Mouse (Mus musculus): ENCODE results near the gene Diras2.

Gene Diras2

DNA sequence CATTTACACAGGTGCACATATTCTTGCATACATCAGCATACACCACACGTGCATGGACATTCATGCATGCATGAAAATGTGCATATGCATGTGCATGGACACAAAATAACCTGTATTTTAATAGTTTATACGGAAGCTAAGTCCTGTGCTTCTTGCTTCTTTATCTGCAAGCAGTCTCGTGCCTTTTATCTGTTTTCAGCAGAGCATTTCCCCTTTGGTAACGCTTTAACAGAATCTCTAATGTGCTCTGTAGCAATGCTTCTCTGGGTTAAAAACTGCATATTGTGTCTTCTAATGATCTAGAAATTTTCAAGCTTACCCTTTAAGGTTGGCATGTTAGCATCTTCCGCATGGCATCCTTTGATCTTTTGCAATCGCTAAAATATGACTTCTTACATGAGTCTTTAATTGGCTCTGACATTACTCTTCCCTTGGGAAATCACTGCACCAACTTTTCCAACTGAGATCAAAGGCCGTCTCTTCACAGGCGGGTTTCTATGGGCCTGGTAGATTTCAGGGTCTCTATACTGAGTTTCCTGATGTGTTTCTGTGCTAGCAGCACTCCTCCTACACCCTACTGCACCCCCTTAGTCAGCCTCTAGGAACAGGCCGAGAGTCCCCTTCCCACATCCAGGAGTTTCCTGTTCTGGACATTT is 21.9 kb upstream of the Diras2 start:
- no peak for DNase-seq (ENCODE audit: inconsistent age in 2 of 2, low spot score in 1 of 2)

DNA sequence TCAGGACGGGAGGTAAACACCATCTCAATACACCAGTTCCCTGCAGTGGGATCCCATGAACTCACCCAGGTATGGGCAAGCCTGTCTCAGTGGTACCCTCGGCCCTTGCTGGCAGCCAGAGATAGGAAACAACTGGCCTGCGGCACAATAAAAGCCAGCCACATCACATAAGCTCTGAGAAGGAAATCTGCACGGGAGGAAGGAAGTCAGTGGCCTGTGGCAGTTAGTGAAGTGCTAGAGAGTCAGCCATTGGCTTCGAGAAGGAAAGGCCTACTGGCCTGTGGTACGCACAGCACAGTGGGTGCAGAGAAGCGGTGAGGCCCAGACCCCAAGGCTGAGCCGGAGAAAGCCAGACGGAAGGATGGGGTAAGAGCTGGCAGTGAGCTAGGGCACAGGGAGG is 20.2 kb upstream of the Diras2 start:
- no peak for DNase-seq (ENCODE audit: inconsistent age in 2 of 2, low spot score in 1 of 2)

DNA sequence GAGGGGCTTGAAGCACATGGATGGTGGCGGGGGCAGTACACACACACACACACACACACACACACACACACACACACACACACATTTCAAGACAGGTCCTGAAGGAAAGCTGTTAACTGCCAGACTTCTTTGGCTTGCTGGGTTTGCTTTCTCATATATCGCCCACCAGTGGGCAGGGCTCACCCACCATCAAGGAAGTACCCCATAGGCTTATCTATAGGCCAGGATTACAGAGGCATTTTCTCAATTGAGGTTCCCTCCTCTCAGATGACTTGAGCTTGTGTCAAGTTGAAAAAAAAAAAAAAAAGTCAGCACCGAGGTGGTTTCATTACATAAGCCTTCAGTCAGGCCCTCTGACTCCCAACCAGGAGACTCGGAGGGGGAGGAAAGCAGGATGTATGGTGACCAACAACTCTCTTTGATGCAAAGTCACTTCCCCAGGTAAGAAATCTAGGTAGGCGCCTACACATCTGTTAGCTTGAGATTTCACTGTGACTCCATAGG is 19.7 kb upstream of the Diras2 start:
- DNase-seq (ENCODE audit: inconsistent age in 2 of 2, low spot score in 1 of 2) = no peak

GRCm38 (mm10) chr13:52546288-52546687 is 15.2 kb upstream of the Diras2 start:
- peak in 1 of 2 experiments; percentile 46 for DNase-seq (ENCODE audit: inconsistent age in 2 of 2, low spot score in 1 of 2)

DNA sequence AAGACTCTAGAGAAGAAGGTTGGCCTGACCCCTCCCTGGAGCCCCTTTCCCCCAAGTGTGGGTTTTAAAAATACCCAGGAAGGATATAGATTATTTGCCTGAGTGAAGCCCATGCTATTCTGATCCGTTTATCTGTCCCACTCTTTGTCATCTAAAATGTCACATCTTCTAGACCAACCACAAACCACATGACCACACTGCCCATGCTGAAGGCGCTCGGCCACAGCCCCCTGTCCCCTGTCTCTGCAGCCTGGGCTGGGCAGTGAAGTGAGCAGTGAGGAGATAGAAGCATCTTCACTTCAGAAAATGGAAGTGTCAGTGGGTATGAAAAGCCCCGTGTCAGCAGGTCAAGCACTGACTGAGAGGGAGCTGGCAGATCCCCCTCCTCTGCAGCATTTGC is 11.6 kb upstream of the Diras2 start:
- DNase-seq (ENCODE audit: inconsistent age in 2 of 2, low spot score in 1 of 2) = no peak

DNA sequence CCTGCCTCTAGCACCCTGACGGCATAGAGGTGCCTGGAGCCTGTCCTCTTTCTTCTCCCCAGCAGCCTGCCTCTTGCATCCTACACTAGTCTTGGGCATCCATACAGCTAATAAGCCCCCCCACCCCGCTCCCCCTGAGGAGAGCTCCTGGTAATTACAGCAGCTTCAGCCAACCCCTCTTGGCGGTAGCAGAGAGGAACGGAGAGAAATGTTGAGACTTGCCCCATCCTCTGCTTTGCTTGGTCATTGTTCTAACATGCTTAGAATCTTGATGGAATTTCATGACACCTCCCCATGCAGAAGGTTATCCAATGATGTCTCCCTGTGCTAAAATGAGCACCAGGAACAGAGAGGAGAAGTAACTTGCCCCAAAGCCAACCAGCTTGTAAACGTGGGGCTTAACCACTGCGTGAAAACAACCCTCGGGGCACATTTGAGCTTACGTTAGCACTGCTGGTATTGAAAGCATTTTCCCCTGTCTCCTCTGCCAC is 11.0 kb upstream of the Diras2 start:
- no peak for DNase-seq (ENCODE audit: inconsistent age in 2 of 2, low spot score in 1 of 2)

- no peak for DNase-seq (ENCODE audit: inconsistent age in 2 of 2, low spot score in 1 of 2)
These were observed 10.4 kb upstream of the Diras2 start for GRCm38 (mm10) chr13:52541385-52542035.

DNA sequence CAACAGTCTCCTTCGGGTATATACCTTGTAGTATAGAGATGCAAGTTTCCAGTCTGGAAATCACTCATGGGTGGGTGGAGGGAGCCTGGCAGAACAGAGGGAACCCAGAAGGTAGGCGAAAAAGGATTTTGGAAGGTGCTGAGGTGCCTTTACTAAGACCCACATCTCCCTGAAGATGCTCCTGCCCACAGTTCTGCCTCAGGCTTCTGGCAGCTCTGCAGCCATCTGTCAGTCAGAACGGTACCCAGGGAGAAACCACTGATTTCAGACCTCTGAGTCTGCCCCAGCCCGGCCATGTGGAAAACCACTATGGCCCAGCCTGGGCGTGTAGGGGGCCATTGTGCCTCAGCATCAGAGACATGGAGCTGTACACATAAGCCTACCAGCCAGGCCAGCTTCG is 8.4 kb upstream of the Diras2 start:
- DNase-seq (ENCODE audit: inconsistent age in 2 of 2, low spot score in 1 of 2) = no peak

DNA sequence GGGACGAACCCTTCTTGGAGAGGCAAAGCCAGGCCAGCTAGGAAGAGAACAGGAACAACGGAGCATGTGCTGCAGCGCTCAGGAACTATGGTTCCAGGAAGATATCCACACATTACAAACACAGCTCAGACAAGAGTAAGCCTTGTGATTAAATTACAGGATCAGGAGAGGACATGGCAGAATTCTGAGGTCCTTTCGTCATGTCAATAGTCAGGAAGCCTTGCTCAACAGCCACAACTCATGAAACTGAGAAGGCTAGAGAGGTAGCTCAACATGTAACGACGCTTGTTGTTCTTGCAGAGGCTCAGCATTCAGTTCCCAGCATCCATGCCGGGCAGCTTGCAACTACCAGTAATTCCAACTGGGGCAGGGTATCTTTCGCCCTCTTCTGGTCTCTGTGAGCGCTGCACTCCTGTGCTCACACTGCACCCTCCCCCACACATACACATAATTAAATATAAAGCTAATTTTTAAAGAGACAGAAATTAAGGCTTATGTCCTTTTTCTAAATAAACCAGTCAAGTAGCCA is 7.6 kb upstream of the Diras2 start:
- no peak for DNase-seq (ENCODE audit: inconsistent age in 2 of 2, low spot score in 1 of 2)

DNA sequence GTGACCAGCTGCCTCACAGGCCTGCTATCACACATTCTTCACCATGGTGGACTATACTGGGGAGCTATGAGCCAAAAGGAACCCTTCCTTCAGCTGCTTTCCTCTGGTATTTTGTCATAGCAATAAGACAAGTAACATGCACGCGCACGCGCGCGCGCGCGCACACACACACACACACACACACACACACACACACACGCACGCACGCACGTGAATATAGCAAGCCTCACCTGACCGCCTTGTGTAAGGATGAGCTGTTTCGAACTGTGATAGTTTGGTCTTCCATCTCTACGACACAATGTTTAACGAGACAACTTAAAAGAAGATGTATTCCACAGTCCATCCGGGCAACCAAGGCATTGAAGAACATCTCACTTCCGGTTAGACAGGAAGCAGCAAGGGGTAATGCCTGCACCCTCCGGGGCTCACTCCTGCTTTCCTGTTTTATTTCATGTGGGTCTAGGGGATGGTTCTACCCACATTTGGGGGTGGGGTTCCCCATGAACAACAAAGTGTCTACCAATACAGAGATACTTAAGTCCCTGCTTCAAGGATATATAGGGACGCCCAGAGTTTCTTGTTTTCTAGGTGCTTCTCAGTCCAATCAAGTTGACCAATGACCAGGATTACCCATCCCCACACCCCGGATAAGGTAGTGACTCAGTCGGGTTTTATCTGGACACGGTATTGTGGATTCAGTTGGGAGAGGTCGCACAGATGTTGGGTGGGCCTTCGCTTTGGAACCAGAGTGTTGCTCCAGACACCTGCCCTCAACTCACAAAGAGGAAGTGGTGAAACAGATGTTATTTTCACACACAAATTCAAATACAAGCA is 6.9 kb upstream of the Diras2 start:
- no peak for DNase-seq (ENCODE audit: inconsistent age in 2 of 2, low spot score in 1 of 2)

DNA sequence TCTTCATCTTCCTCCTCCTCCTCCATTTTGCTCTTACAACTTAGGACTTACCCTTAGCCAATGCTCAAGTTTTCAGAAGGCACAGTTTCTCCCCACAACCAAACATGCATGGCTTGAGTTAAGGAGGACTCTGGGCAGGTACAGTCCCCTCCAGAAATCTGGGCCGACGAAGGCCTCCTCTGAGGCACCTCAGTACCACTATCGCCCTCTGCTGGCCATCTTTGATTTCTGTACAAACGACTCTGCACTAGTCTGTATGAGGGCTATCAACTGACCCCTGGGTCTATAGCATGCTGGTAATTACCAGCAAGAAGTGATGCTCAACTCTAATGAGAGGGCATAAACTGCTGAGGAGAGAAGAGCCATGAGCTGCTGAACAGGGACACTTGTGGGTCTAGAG is 4.5 kb upstream of the Diras2 start:
- peak; percentile 42 to 85 for DNase-seq (ENCODE audit: inconsistent age in 2 of 2, low spot score in 1 of 2)

- no peak for DNase-seq (ENCODE audit: inconsistent age in 2 of 2, low spot score in 1 of 2)
These were observed 2.6 kb upstream of the Diras2 start for GRCm38 (mm10) chr13:52533644-52534043.

GRCm38 (mm10) chr13:52530008-52530945 is 802 bp downstream of the Diras2 start:
- peak; percentile 73 to 88 for DNase-seq (ENCODE audit: inconsistent age in 2 of 2, low spot score in 1 of 2)

- DNase-seq (ENCODE audit: inconsistent age in 2 of 2, low spot score in 1 of 2) = no peak
These were observed 1.7 kb downstream of the Diras2 start for GRCm38 (mm10) chr13:52529188-52529972.

DNA sequence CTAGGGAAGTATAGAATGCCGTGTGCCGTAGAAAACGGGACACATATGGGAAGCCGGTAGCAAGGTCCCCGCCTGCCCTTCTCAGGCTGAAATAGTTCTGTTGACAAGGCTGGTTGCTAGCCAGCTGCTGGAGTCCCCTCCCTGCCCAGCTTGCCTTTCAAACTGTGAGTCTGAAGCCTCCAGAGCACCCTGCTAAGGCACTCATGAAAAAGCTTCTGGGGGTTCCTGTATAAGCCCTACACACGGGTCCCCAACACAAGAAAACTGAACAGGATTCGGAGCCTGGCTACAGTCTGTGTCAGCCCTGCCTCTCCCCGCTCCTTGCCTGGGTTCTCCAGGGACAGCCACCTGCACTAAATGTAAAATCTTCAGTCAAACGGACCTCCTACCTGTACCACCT is 2.3 kb downstream of the Diras2 start:
- DNase-seq (ENCODE audit: inconsistent age in 2 of 2, low spot score in 1 of 2) = no peak

DNA sequence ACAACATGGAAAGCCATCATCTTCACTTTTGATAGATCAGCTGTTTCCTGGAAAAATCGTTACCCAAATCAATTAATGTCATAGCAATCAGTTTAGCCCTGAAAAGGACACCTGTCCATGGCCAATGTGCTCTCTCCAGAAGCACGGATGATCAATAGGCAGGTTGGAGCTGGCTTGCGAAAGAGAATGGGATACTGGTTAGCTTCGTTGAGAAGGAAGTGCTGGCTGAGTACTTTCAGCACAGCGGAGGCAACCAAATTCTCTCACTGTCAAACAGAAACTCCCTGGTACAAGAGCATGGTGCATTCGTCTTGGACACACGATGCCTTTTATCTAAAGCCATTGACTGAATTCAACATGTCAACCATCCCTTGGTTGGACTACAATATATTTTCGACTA is 2.8 kb downstream of the Diras2 start:
- no peak for DNase-seq (ENCODE audit: inconsistent age in 2 of 2, low spot score in 1 of 2)

GRCm38 (mm10) chr13:52526249-52527035 is 4.6 kb downstream of the Diras2 start:
- DNase-seq (ENCODE audit: inconsistent age in 2 of 2, low spot score in 1 of 2) = no peak

DNA sequence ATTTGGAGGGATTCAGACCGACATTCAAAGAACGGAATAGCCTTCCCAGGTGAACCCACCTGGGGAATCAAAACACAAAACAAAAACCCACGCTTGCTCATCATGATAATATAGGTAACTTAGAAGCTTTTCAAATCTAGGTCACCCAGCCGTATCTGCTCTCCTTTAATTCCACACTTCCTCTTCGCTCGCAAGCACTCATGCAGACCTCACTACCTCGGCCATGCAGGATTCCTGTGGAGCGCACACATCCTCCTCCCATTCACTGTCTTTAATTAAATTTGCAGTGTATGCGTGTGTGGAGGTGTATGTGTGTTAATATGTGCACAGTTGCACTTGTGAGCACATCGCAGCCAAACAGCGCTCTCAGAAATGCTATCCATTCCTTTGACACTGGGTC is 6.8 kb downstream of the Diras2 start:
- DNase-seq (ENCODE audit: inconsistent age in 2 of 2, low spot score in 1 of 2) = no peak

DNA sequence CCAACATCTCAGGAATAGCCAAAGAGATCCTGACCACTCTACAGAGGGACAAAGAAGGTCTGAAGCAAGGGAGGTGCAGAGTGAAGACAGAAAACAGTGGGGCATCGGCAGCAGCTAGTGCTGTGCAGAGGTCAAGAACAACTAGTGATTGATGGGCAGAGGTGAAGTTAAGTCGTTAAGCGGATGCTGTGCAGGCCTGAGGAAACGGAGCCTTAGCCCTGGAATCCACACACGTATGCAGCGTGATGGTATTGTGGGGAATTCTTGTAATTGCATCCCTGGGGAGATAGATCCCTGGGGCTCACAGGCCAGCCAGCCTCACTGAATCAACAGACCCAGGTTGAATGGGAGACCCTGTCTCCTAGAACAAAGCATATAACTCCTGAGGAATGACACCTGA is 9.9 kb downstream of the Diras2 start:
- no peak for DNase-seq (ENCODE audit: inconsistent age in 2 of 2, low spot score in 1 of 2)
